Mouse (Mus musculus) limb, embryonic 14.5 days (tissue): ENCODE results near the gene Trp53i11. TPM values are rescaled to one million over a fixed set of nuclear protein-coding genes. Genes with fewer than 3 reads are reported as not detected.

ENCODE experiments used
- ATAC-seq: fragments of 200-750 bp; cut with Nextera tagmentation; 2 replicates; pipeline ENCODE4 v1.8.0; 2017; ENCODE audit warnings: low read depth, moderate number of reproducible peaks, moderate TSS enrichment; ENCODE audit not compliant: low FRiP score
- DNase-seq: peaks from one replicate; pipeline ENCODE4 v3.0.0-alpha.2; 2015; ENCODE audit warnings: low spot score
- H3K27ac ChIP-seq: fragments of 300-500 bp; sonication (generic); replicated peaks from 2 replicates; pipeline ENCODE4 v1.5.1; 2014; ENCODE audit warnings: low read depth, mild to moderate bottlenecking, low read length, moderate library complexity, mixed read lengths
- H3K27me3 ChIP-seq: fragments of 300-500 bp; sonication (generic); 2 replicates; pipeline ENCODE4 v1.6.1; 2014; ENCODE audit warnings: low read length, mixed read lengths; ENCODE audit not compliant: control insufficient read depth, insufficient read depth
- H3K36me3 ChIP-seq: fragments of 300-500 bp; sonication (generic); 2 replicates; pipeline ENCODE4 v1.6.1; 2014; ENCODE audit warnings: mild to moderate bottlenecking, low read length, moderate library complexity, mixed read lengths; ENCODE audit not compliant: control insufficient read depth, insufficient read depth
- H3K4me1 ChIP-seq: fragments of 300-500 bp; sonication (generic); 2 replicates; pipeline ENCODE4 v1.6.1; 2014; ENCODE audit warnings: antibody characterized with exemption, low read length, mixed read lengths; ENCODE audit not compliant: control insufficient read depth, insufficient read depth
- H3K4me2 ChIP-seq: fragments of 300-500 bp; sonication (generic); replicated peaks from 2 replicates; pipeline ENCODE4 v1.6.1; 2014; ENCODE audit warnings: low read depth, mild to moderate bottlenecking, low read length, moderate library complexity; ENCODE audit not compliant: severe bottlenecking
- H3K4me3 ChIP-seq: fragments of 300-500 bp; sonication (generic); replicated peaks from 2 replicates; pipeline ENCODE4 v1.5.1; 2014; ENCODE audit warnings: low read length
- H3K9ac ChIP-seq: fragments of 300-500 bp; sonication (generic); 2 replicates; pipeline ENCODE4 v1.6.1; 2014; ENCODE audit warnings: mild to moderate bottlenecking, low read depth, low read length, moderate library complexity; ENCODE audit not compliant: severe bottlenecking
- H3K9me3 ChIP-seq: fragments of 300-500 bp; sonication (generic); 2 replicates; pipeline ENCODE4 v1.6.1; 2016; ENCODE audit warnings: low read length; ENCODE audit not compliant: control insufficient read depth
- POLR2A ChIP-seq: fragments of 200-500 bp; IDR thresholded peaks from 2 replicates; pipeline ENCODE4 v1.8.0; 2012; ENCODE audit warnings: inconsistent platforms, mild to moderate bottlenecking, moderate library complexity, borderline replicate concordance; ENCODE audit not compliant: insufficient read depth, insufficient read length; ENCODE audit errors: extremely low read depth
- WGBS: fragments of 180-500 bp; shearing (Covaris S2); extraction: QIAGEN DNeasy Blood & Tissue Kit; methylation state at CpG from one replicate; pipeline ENCODE4 v1.1.7; 2014; 5-methylcytosine and 5-hydroxymethylcytosine counted together
- polyA plus RNA-seq, 2 experiments: library from polyadenylated mRNA; depleted of rRNA in 1 of 2; stranded (reverse) in 1 of 2; unstranded in 1 of 2; fragments of >200 nt; fragmentation: Nextera tagmentation in 1 of 2; extraction: Ambion mirVana in 1 of 2; gene quantifications; 2 replicates each; pipeline versions ENCODE4 v1.2.1 to v1.2.3; 2012 to 2014

Trp53i11 gene
- polyA plus RNA-seq, 2 experiments, result 26.6 to 30.5 TPM

GRCm38 (mm10) chr2:93160467-93161035, 26.8 kb upstream of the Trp53i11 start:
- no peaks in the 10 kb centered on the region for H3K9me3 ChIP-seq
- 0 out of 2 replicates have a peak, but pooled peaks cover 3% of the 10 kb centered on the region for H3K4me1 ChIP-seq
- H3K27me3 ChIP-seq, result no peaks in the 10 kb centered on the region
- WGBS, result 70% methylated on average over 4 of the region's 4 CpGs
- DNase-seq (no peak), ATAC-seq (no peak)
- no peak overlapping the region for H3K4me2 ChIP-seq
- H3K4me3 ChIP-seq, result no peak overlapping the region
- H3K36me3 ChIP-seq, result no peaks in the 10 kb centered on the region
- no peak overlapping the region for H3K27ac ChIP-seq
- H3K9ac ChIP-seq, result no peak overlapping the region
- TF ChIP-seq POLR2A, result no peak

DNA sequence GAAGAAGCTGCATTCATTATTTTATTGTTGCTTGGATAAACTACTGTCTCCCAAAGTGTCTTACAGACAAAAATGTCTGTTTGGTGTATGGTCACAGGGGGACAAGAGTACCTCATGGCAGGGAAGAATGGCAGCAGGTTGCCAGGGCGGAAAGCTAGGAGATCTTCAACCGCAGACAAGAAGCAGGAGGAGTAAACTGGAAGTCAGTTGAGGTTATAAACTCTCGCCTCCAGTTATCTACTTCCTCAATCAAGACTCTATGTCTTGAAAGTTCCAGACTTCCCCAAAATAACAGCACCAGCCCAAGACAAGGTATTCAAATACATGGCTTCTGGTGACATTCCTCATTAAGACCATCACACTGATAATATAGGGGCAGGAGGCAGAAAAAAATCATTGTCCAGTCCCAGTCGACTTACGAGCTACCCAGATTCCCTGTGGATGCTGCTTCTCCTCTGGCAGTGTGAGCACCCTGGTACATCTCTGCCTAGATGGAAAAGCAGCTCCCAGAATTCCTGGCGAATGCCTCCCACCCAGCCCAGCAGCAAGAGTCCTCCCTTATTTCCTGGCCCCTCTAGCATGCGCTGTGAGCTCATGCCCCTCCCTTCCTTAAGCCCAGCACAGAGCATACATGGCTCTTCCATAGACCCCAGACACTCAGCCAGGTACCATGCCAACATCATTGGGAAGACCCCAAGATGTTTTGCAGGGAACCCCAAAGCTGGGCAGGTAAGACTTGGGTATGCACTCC, 25.3 kb upstream of the Trp53i11 start:
- Histone ChIP-seq H3K4me2 (no peak overlapping the region), H3K27ac (no peak overlapping the region), H3K9ac (no peak overlapping the region), H3K9me3 (no peaks in the 10 kb centered on the region), H3K27me3 (no peaks in the 10 kb centered on the region), H3K4me3 (no peak overlapping the region), H3K4me1 (0 out of 2 replicates have a peak, but pooled peaks cover 3% of the 10 kb centered on the region), H3K36me3 (no peaks in the 10 kb centered on the region)
- DNase-seq (no peak), ATAC-seq (no peak)
- 72% methylated on average over 7 of the region's 7 CpGs for WGBS
- no peak for TF ChIP-seq POLR2A

DNA sequence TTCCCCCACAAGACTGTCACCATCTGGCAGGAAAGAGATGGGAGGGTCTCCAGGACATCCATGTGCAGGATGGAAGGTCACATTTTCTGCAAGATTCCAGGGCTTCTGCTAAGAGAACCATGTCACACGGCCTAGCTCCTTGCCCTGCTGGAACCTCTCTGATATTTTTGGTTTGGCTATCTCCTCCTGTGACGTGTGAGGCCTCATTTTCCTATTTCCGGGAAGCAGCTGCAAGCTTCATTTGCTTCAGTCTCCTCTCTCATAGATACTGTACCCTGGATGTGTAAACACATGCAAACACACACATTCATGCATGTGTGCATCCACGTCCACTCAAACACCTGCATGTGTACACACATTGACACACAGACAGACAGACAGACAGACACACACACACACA, 24.6 kb upstream of the Trp53i11 start:
- DNase-seq (no peak), ATAC-seq (no peak)
- no peaks in the 10 kb centered on the region for H3K9me3 ChIP-seq
- no peaks in the 10 kb centered on the region for H3K36me3 ChIP-seq
- H3K4me1 ChIP-seq, result 0 out of 2 replicates have a peak, but pooled peaks cover 3% of the 10 kb centered on the region
- no peak for TF ChIP-seq POLR2A
- H3K27ac ChIP-seq, result no peak overlapping the region
- no peak overlapping the region for H3K9ac ChIP-seq
- no peaks in the 10 kb centered on the region for H3K27me3 ChIP-seq
- 69% methylated on average over 4 of the region's 4 CpGs for WGBS
- H3K4me3 ChIP-seq, result no peak overlapping the region
- no peak overlapping the region for H3K4me2 ChIP-seq

GRCm38 (mm10) chr2:93163317-93163716, 24.0 kb upstream of the Trp53i11 start:
- H3K4me1 ChIP-seq, result 0 out of 2 replicates have a peak, but pooled peaks cover 3% of the 10 kb centered on the region
- H3K4me2 ChIP-seq, result no peak overlapping the region
- no peak for DNase-seq
- ATAC-seq, result no peak
- H3K36me3 ChIP-seq, result no peaks in the 10 kb centered on the region
- no peak overlapping the region for H3K4me3 ChIP-seq
- 6% methylated on average over 2 of the region's 2 CpGs for WGBS
- no peaks in the 10 kb centered on the region for H3K27me3 ChIP-seq
- no peaks in the 10 kb centered on the region for H3K9me3 ChIP-seq
- no peak overlapping the region for H3K9ac ChIP-seq
- TF ChIP-seq POLR2A, result no peak
- H3K27ac ChIP-seq, result no peak overlapping the region

DNA sequence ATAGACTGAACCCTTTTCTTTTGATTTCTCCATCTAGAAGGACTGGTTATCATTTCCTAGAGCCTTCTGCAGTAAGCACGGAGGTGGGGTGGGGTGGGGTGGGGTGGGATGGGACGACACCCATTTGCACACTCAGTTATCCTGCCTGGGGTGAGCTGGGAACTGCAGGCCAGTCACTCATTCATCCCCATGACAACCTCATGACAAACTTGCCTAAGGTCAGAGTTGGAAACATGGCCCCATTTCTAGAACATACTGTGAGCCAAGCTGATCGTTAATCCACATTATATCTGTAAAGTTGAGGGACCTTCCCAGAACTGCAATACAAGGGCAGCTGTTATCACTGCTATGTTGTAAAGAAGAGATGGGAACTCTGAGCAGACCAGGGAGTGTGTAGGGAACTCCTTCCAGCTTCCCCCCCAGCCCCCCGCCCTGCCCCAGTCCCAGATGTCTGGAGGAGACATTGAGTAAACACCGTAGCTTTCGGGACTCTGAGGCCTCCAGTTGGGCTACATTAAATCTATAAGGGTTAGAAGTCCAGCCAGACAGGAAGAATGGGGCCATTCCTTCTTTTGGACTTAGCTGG, 23.5 kb upstream of the Trp53i11 start:
- no peak for ATAC-seq
- no peak overlapping the region for H3K9ac ChIP-seq
- no peaks in the 10 kb centered on the region for H3K27me3 ChIP-seq
- H3K9me3 ChIP-seq, result no peaks in the 10 kb centered on the region
- no peaks in the 10 kb centered on the region for H3K36me3 ChIP-seq
- WGBS, result 70% methylated on average over 6 of the region's 6 CpGs
- H3K27ac ChIP-seq, result no peak overlapping the region
- DNase-seq, result no peak
- H3K4me3 ChIP-seq, result no peak overlapping the region
- no peak for TF ChIP-seq POLR2A
- H3K4me1 ChIP-seq, result 0 out of 2 replicates have a peak, but pooled peaks cover 3% of the 10 kb centered on the region
- no peak overlapping the region for H3K4me2 ChIP-seq
